Mouse (Mus musculus): ENCODE results near the gene Hpca.

- TF ChIP-seq EP300 (IDR thresholded peaks at IDR 0.05) (no peak), CTCF (IDR thresholded peaks at IDR 0.05) (no peak)
Measured at GRCm38 (mm10) chr4:129143509-129143908, 21.7 kb upstream of the Hpca start.
